Mouse (Mus musculus) stomach, postnatal 0 days (tissue): Measurements from ENCODE around the gene Tenm4. TPM values are rescaled to one million over a fixed set of nuclear protein-coding genes. Genes with fewer than 3 reads are reported as not detected.

ENCODE experiments used
- ATAC-seq: fragments of 200-750 bp; cut with Nextera tagmentation; 2 replicates; pipeline ENCODE4 v1.8.0; 2017; ENCODE audit not compliant: low FRiP score, low TSS enrichment
- DNase-seq: peaks from one replicate; pipeline ENCODE4 v3.0.0-alpha.2; 2016; ENCODE audit warnings: low spot score
- H3K27ac ChIP-seq: fragments of 300-500 bp; sonication (generic); replicated peaks from 2 replicates; pipeline ENCODE4 v1.5.1; 2014; ENCODE audit warnings: mild to moderate bottlenecking, control low read depth
- H3K27me3 ChIP-seq: fragments of 300-500 bp; sonication (generic); 2 replicates; pipeline ENCODE4 v1.6.1; 2014; ENCODE audit warnings: low read length; ENCODE audit not compliant: control insufficient read depth, insufficient read depth
- H3K36me3 ChIP-seq: fragments of 300-500 bp; sonication (generic); 2 replicates; pipeline ENCODE4 v1.6.1; 2014; ENCODE audit warnings: low read length, mixed read lengths; ENCODE audit not compliant: control insufficient read depth, insufficient read depth
- H3K4me1 ChIP-seq: fragments of 300-500 bp; sonication (generic); replicated peaks from 2 replicates; pipeline ENCODE4 v1.6.1; 2014; ENCODE audit warnings: antibody characterized with exemption; ENCODE audit not compliant: control insufficient read depth, insufficient read depth
- H3K4me2 ChIP-seq: fragments of 300-500 bp; sonication (generic); replicated peaks from 2 replicates; pipeline ENCODE4 v1.6.1; 2014; ENCODE audit warnings: low read depth, mild to moderate bottlenecking, control low read depth, moderate library complexity
- H3K4me3 ChIP-seq: fragments of 300-500 bp; sonication (generic); 2 replicates; pipeline ENCODE4 v1.5.1; 2014; ENCODE audit warnings: low read depth, low read length, control low read depth
- H3K9ac ChIP-seq: fragments of 300-500 bp; sonication (generic); 2 replicates; pipeline ENCODE4 v1.6.1; 2014; ENCODE audit warnings: mild to moderate bottlenecking, low read length, control low read depth, mixed read lengths
- H3K9me3 ChIP-seq: fragments of 300-500 bp; sonication (generic); 2 replicates; pipeline ENCODE4 v1.6.1; 2016; ENCODE audit warnings: low read length; ENCODE audit not compliant: control insufficient read depth
- CTCF ChIP-seq: IDR thresholded peaks from 2 replicates; pipeline ENCODE4 v1.5.1; 2016; ENCODE audit warnings: antibody characterized with exemption, low read depth, mild to moderate bottlenecking, moderate library complexity
- EP300 ChIP-seq: optimal IDR thresholded peaks from 2 replicates; pipeline ENCODE3; 2016; ENCODE audit warnings: antibody characterized with exemption
- WGBS: fragments of 180-500 bp; shearing (Covaris S2); extraction: QIAGEN DNeasy Blood & Tissue Kit; methylation state at CpG from one replicate; pipeline ENCODE4 v1.1.7; 2014; 5-methylcytosine and 5-hydroxymethylcytosine counted together
- polyA plus RNA-seq: library from polyadenylated mRNA; unstranded; fragments of >200 nt; fragmentation: Nextera tagmentation; extraction: Ambion mirVana; gene quantifications from 2 replicates; pipeline ENCODE4 v1.2.1, GENCODE M21; 2015

Gene Tenm4
- polyA plus RNA-seq, 1 experiment from 2014 or later = 7.2 TPM

GRCm38 (mm10) chr7:96290576-96290975, 119.5 kb downstream of the Tenm4 start:
- Histone ChIP-seq H3K9me3 (no peaks in the 10 kb centered on the region), H3K4me2 (no peak overlapping the region), H3K36me3 (no peaks in the 10 kb centered on the region), H3K4me3 (no peak overlapping the region), H3K27ac (no peak overlapping the region), H3K9ac (no peak overlapping the region), H3K27me3 (no peaks in the 10 kb centered on the region), H3K4me1 (no peaks in the 10 kb centered on the region)
- DNase-seq = no peak
- TF ChIP-seq EP300 = no peak
- TF ChIP-seq CTCF = no peak
- WGBS = 38% methylated on average over 2 of the region's 2 CpGs
- ATAC-seq = no peak

- Histone ChIP-seq H3K4me3 (no peak overlapping the region), H3K9me3 (no peaks in the 10 kb centered on the region), H3K27ac (no peak overlapping the region), H3K4me2 (no peak overlapping the region), H3K9ac (no peak overlapping the region), H3K36me3 (no peaks in the 10 kb centered on the region), H3K4me1 (no peaks in the 10 kb centered on the region), H3K27me3 (no peaks in the 10 kb centered on the region)
- 90% methylated on average over 5 of the region's 5 CpGs for WGBS
- DNase-seq (no peak), ATAC-seq (no peak)
- TF ChIP-seq CTCF (no peak), EP300 (no peak)
Measured at GRCm38 (mm10) chr7:96295959-96296358, 124.9 kb downstream of the Tenm4 start.

GRCm38 (mm10) chr7:96300826-96301397, 129.9 kb downstream of the Tenm4 start:
- no peak for TF ChIP-seq CTCF
- Histone ChIP-seq H3K27ac (no peak overlapping the region), H3K4me3 (no peak overlapping the region), H3K36me3 (no peaks in the 10 kb centered on the region), H3K9ac (no peak overlapping the region), H3K9me3 (no peaks in the 10 kb centered on the region), H3K4me2 (no peak overlapping the region), H3K27me3 (no peaks in the 10 kb centered on the region), H3K4me1 (no peaks in the 10 kb centered on the region)
- ATAC-seq (no peak), DNase-seq (no peak)
- 70% methylated on average over 8 of the region's 8 CpGs for WGBS

GRCm38 (mm10) chr7:96301813-96302212, 130.8 kb downstream of the Tenm4 start:
- no peaks in the 10 kb centered on the region for H3K4me1 ChIP-seq
- no peaks in the 10 kb centered on the region for H3K27me3 ChIP-seq
- DNase-seq = no peak
- no peak overlapping the region for H3K27ac ChIP-seq
- WGBS = 57% methylated on average over 3 of the region's 3 CpGs
- no peak overlapping the region for H3K9ac ChIP-seq
- H3K36me3 ChIP-seq = no peaks in the 10 kb centered on the region
- H3K4me3 ChIP-seq = no peak overlapping the region
- no peaks in the 10 kb centered on the region for H3K9me3 ChIP-seq
- no peak for ATAC-seq
- no peak overlapping the region for H3K4me2 ChIP-seq
- TF ChIP-seq EP300 (no peak), CTCF (no peak)

- DNase-seq = no peak
- Histone ChIP-seq H3K4me3 (no peak overlapping the region), H3K36me3 (no peaks in the 10 kb centered on the region), H3K27me3 (no peaks in the 10 kb centered on the region), H3K9me3 (no peaks in the 10 kb centered on the region), H3K4me1 (no peaks in the 10 kb centered on the region), H3K4me2 (no peak overlapping the region), H3K27ac (no peak overlapping the region), H3K9ac (no peak overlapping the region)
- no peak for ATAC-seq
- 35% methylated on average over 2 of the region's 2 CpGs for WGBS
- TF ChIP-seq CTCF (no peak), EP300 (no peak)
Measured at GRCm38 (mm10) chr7:96303963-96304362, 132.9 kb downstream of the Tenm4 start.

GRCm38 (mm10) chr7:96305382-96305935, 134.4 kb downstream of the Tenm4 start:
- peak; percentile 15 for DNase-seq
- no peak overlapping the region for H3K27ac ChIP-seq
- no peaks in the 10 kb centered on the region for H3K9me3 ChIP-seq
- ATAC-seq = no peak
- no peaks in the 10 kb centered on the region for H3K27me3 ChIP-seq
- H3K4me1 ChIP-seq = no peaks in the 10 kb centered on the region
- no peak overlapping the region for H3K4me3 ChIP-seq
- WGBS = 27% methylated on average over 5 of the region's 5 CpGs
- H3K4me2 ChIP-seq = no peak overlapping the region
- no peaks in the 10 kb centered on the region for H3K36me3 ChIP-seq
- TF ChIP-seq CTCF (no peak), EP300 (no peak)
- H3K9ac ChIP-seq = no peak overlapping the region
